Mouse (Mus musculus) thymus, adult 2 months (tissue): Measurements from ENCODE around the gene Slc9a9. TPM values are rescaled to one million over a fixed set of nuclear protein-coding genes. Genes with fewer than 3 reads are reported as not detected.

ENCODE experiments used
- DNase-seq: peaks from one replicate; pipeline ENCODE4 v3.0.0; 2021
- H3K27ac ChIP-seq: fragments of 200-500 bp; 2 replicates; pipeline ENCODE4 v1.5.1; 2012; ENCODE audit warnings: low read length, control low read depth; ENCODE audit not compliant: control insufficient read depth, insufficient read depth
- H3K27me3 ChIP-seq: fragments of 200-500 bp; 2 replicates; pipeline ENCODE4 v1.6.1; 2012; ENCODE audit warnings: mild to moderate bottlenecking, low read length, moderate library complexity, mixed read lengths; ENCODE audit not compliant: control insufficient read depth, insufficient read depth
- H3K36me3 ChIP-seq: fragments of 200-500 bp; 2 replicates; pipeline ENCODE4 v1.6.1; 2012; ENCODE audit warnings: mild to moderate bottlenecking, low read length, moderate library complexity; ENCODE audit not compliant: control insufficient read depth, insufficient read depth
- H3K4me1 ChIP-seq: fragments of 200-500 bp; replicated peaks from 2 replicates; pipeline ENCODE4 v1.6.1; 2012; ENCODE audit warnings: low read length; ENCODE audit not compliant: control insufficient read depth, insufficient read depth
- H3K4me3 ChIP-seq: fragments of 200-500 bp; 2 replicates; pipeline ENCODE4 v1.5.1; 2012; ENCODE audit warnings: mild to moderate bottlenecking, low read length, control low read depth, moderate library complexity; ENCODE audit not compliant: control insufficient read depth, insufficient read depth
- CTCF ChIP-seq: fragments of 200-500 bp; IDR thresholded peaks from 2 replicates; pipeline ENCODE4 v1.5.1; 2012; ENCODE audit warnings: mild to moderate bottlenecking, control low read depth, low read length, moderate library complexity, borderline replicate concordance; ENCODE audit not compliant: control insufficient read depth, poor library complexity, insufficient read depth; ENCODE audit errors: extremely low read depth
- POLR2A ChIP-seq: fragments of 200-500 bp; IDR thresholded peaks from 2 replicates; pipeline ENCODE4 v1.6.1; 2012; ENCODE audit warnings: mild to moderate bottlenecking, low read length, control low read depth, moderate library complexity; ENCODE audit not compliant: control insufficient read depth, poor library complexity, insufficient read depth; ENCODE audit errors: extremely low read depth
- WGBS: fragments of 180-500 bp; shearing (Covaris S2); methylation state at CpG from one replicate; pipeline ENCODE4 v1.1.7; 2018; 5-methylcytosine and 5-hydroxymethylcytosine counted together
- polyA plus RNA-seq: library from polyadenylated mRNA; depleted of rRNA; stranded (reverse); fragments of >200 nt; gene quantifications from 2 replicates; pipeline ENCODE4 v1.2.3, GENCODE M21; 2012

Gene Slc9a9
- polyA plus RNA-seq, 1 experiment = 49.7 TPM

GRCm38 (mm10) chr9:95149206-95149729, 479.6 kb downstream of the Slc9a9 start:
- no peaks in the 10 kb centered on the region for H3K36me3 ChIP-seq
- WGBS = 95% methylated on average over 10 of the region's 10 CpGs
- no peaks in the 10 kb centered on the region for H3K4me1 ChIP-seq
- H3K4me3 ChIP-seq = no peak overlapping the region
- H3K27me3 ChIP-seq = no peaks in the 10 kb centered on the region
- no peak overlapping the region for H3K27ac ChIP-seq
- no peak for DNase-seq
- no peak for TF ChIP-seq POLR2A
- TF ChIP-seq CTCF = no peak

- no peaks in the 10 kb centered on the region for H3K36me3 ChIP-seq
- no peak for DNase-seq
- WGBS = 80% methylated on average over 3 of the region's 3 CpGs
- no peak overlapping the region for H3K4me3 ChIP-seq
- TF ChIP-seq POLR2A (no peak), CTCF (no peak)
- H3K27me3 ChIP-seq = no peaks in the 10 kb centered on the region
- no peaks in the 10 kb centered on the region for H3K4me1 ChIP-seq
- H3K27ac ChIP-seq = no peak overlapping the region
Measured at GRCm38 (mm10) chr9:95150096-95150495, 480.4 kb downstream of the Slc9a9 start.

- Histone ChIP-seq H3K4me3 (no peak overlapping the region), H3K27me3 (no peaks in the 10 kb centered on the region), H3K4me1 (no peaks in the 10 kb centered on the region), H3K27ac (no peak overlapping the region), H3K36me3 (no peaks in the 10 kb centered on the region)
- TF ChIP-seq CTCF (no peak), POLR2A (no peak)
- 97% methylated on average over 3 of the region's 3 CpGs for WGBS
- no peak for DNase-seq
Measured at GRCm38 (mm10) chr9:95150597-95150996, 480.9 kb downstream of the Slc9a9 start.

- Histone ChIP-seq H3K36me3 (no peaks in the 10 kb centered on the region), H3K27me3 (no peaks in the 10 kb centered on the region), H3K27ac (no peak overlapping the region), H3K4me1 (no peaks in the 10 kb centered on the region), H3K4me3 (no peak overlapping the region)
- 96% methylated on average over 4 of the region's 4 CpGs for WGBS
- TF ChIP-seq CTCF (no peak), POLR2A (no peak)
- no peak for DNase-seq
Measured at GRCm38 (mm10) chr9:95150998-95151397, 481.3 kb downstream of the Slc9a9 start.

GRCm38 (mm10) chr9:95151746-95152145, 482.0 kb downstream of the Slc9a9 start:
- 86% methylated on average over 4 of the region's 4 CpGs for WGBS
- Histone ChIP-seq H3K4me3 (no peak overlapping the region), H3K27ac (no peak overlapping the region), H3K4me1 (no peaks in the 10 kb centered on the region), H3K27me3 (no peaks in the 10 kb centered on the region), H3K36me3 (no peaks in the 10 kb centered on the region)
- TF ChIP-seq CTCF (no peak), POLR2A (no peak)
- DNase-seq = no peak

GRCm38 (mm10) chr9:95153966-95154365, 484.3 kb downstream of the Slc9a9 start:
- TF ChIP-seq POLR2A (no peak), CTCF (no peak)
- Histone ChIP-seq H3K36me3 (no peaks in the 10 kb centered on the region), H3K27me3 (no peaks in the 10 kb centered on the region), H3K4me3 (no peak overlapping the region), H3K4me1 (0 out of 2 replicates have a peak, but pooled peaks cover 2% of the 10 kb centered on the region), H3K27ac (no peak overlapping the region)
- no peak for DNase-seq
- 88% methylated on average over 6 of the region's 6 CpGs for WGBS

GRCm38 (mm10) chr9:95157948-95158347, 488.2 kb downstream of the Slc9a9 start:
- DNase-seq = no peak
- Histone ChIP-seq H3K4me1 (0 out of 2 replicates have a peak, but pooled peaks cover 2% of the 10 kb centered on the region), H3K4me3 (no peak overlapping the region), H3K36me3 (no peaks in the 10 kb centered on the region), H3K27me3 (no peaks in the 10 kb centered on the region), H3K27ac (no peak overlapping the region)
- TF ChIP-seq POLR2A (no peak), CTCF (no peak)
- WGBS = 82% methylated on average over 4 of the region's 4 CpGs
